Mouse (Mus musculus) forebrain, embryonic 10.5 days (tissue): ENCODE results near the gene Itga1. TPM values are rescaled to one million over a fixed set of nuclear protein-coding genes. Genes with fewer than 3 reads are reported as not detected.
A peak's percentile ranks its signal among the peaks of the same experiment; 100 is the strongest.

Experiments used
- DNase-seq: peaks from one replicate; pipeline ENCODE4 v3.0.0-alpha.2; 2017; ENCODE audit warnings: low spot score; ENCODE audit errors: extremely low spot score
- H3K27ac ChIP-seq: fragments of 300-500 bp; sonication (generic); 2 replicates; pipeline ENCODE4 v1.5.1; 2016; ENCODE audit warnings: mild to moderate bottlenecking
- H3K27me3 ChIP-seq: fragments of 300-500 bp; sonication (generic); 2 replicates; pipeline ENCODE4 v1.6.1; 2016; ENCODE audit warnings: mild to moderate bottlenecking; ENCODE audit not compliant: poor library complexity, severe bottlenecking
- H3K36me3 ChIP-seq: fragments of 300-500 bp; sonication (generic); replicated peaks from 2 replicates; pipeline ENCODE4 v1.6.1; 2016; ENCODE audit warnings: mild to moderate bottlenecking, moderate library complexity
- H3K4me1 ChIP-seq: fragments of 300-500 bp; sonication (generic); 2 replicates; pipeline ENCODE4 v1.6.1; 2016
- H3K4me3 ChIP-seq: fragments of 300-500 bp; sonication (generic); 2 replicates; pipeline ENCODE4 v1.5.1; 2016; ENCODE audit warnings: mild to moderate bottlenecking, moderate library complexity
- H3K9me3 ChIP-seq: fragments of 300-500 bp; sonication (generic); 2 replicates; pipeline ENCODE4 v1.6.1; 2016; ENCODE audit warnings: mild to moderate bottlenecking, moderate library complexity
- WGBS: fragments of 180-500 bp; shearing (Covaris S2); methylation state at CpG from one replicate; pipeline ENCODE4 v1.1.7; 2016; 5-methylcytosine and 5-hydroxymethylcytosine counted together
- polyA plus RNA-seq: library from polyadenylated mRNA; unstranded; fragments of >200 nt; fragmentation: Nextera tagmentation; extraction: Ambion mirVana; gene quantifications from 2 replicates; pipeline ENCODE4 v1.2.1, GENCODE M21; 2016

Itga1 gene
- polyA plus RNA-seq, 1 experiment from 2014 or later, result 3.8 TPM

DNA sequence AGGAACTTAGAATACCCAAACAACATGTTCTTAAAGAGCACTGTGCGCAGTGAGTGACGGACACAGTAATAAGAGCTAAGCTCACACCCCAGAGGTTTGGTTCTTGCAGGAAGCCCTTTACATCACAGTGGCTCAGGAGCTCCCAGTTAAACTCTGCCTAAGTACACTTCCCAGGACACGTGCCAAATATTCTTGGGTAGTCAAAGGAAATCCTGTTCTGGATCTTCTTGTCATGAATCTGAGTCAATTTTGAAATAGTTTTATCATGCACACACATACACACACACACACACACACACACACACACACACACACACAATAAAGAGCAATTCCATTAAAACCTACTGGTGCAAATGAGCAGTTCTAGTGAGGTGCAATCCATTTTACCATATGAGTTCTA is 30.3 kb downstream of the Itga1 start:
- Histone ChIP-seq H3K4me1 (no peaks in the 10 kb centered on the region), H3K27me3 (no peaks in the 10 kb centered on the region), H3K9me3 (no peaks in the 10 kb centered on the region), H3K27ac (no peak overlapping the region), H3K36me3 (no peaks in the 10 kb centered on the region), H3K4me3 (no peak overlapping the region)
- 87% methylated on average over 3 of the region's 3 CpGs for WGBS
- no peak for DNase-seq

DNA sequence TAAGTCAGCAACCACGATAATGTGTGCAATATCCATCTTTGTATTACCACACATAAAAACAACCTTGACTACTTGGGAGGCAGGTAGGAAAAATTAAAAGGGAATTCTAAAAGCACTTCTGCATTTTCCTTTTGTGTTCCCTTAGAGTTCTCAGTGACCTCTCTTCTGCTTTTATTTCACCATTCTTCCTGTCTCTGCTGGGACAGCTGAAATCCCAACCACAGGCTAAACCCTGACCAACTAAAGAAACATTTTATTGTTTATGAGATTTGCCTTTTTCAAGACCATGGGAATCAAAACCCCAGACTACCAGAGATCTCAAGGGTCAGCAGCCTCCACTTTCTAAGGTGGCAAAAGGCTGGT is 33.8 kb downstream of the Itga1 start:
- DNase-seq, result no peak
- no peaks in the 10 kb centered on the region for H3K9me3 ChIP-seq
- no peaks in the 10 kb centered on the region for H3K27me3 ChIP-seq
- WGBS, result 92% methylated on average over 1 of the region's 1 CpGs
- H3K4me3 ChIP-seq, result no peak overlapping the region
- no peaks in the 10 kb centered on the region for H3K36me3 ChIP-seq
- H3K4me1 ChIP-seq, result no peaks in the 10 kb centered on the region
- no peak overlapping the region for H3K27ac ChIP-seq

GRCm38 (mm10) chr13:115067324-115067967 is 34.3 kb downstream of the Itga1 start:
- Histone ChIP-seq H3K27me3 (no peaks in the 10 kb centered on the region), H3K9me3 (no peaks in the 10 kb centered on the region), H3K36me3 (no peaks in the 10 kb centered on the region), H3K4me1 (no peaks in the 10 kb centered on the region), H3K27ac (no peak overlapping the region), H3K4me3 (no peak overlapping the region)
- DNase-seq, result no peak
- WGBS, result 92% methylated on average over 4 of the region's 4 CpGs

DNA sequence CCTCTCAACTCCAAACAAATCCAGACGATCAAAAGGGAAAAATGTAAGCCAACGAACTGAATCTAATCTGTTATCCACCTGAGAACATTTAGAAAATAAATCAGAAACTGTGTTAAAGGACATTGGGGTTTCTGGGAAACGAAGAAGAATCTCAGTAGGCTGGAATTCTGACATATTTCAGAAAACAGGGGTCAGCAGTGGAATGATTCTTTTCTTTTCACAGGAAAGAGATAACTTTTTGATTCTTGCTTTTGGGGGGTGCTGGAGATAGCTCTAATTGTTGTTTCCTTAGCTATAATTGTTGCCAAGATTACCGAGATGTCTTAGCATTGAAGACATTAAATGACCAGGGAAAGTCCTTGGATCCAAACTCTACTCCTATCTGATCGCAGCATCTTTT is 44.2 kb downstream of the Itga1 start:
- 83% methylated on average over 5 of the region's 5 CpGs for WGBS
- H3K4me1 ChIP-seq, result peaks cover 14% of the 10 kb centered on the region
- no peak for DNase-seq
- no peak overlapping the region for H3K4me3 ChIP-seq
- H3K27me3 ChIP-seq, result no peaks in the 10 kb centered on the region
- no peak overlapping the region for H3K27ac ChIP-seq
- H3K9me3 ChIP-seq, result no peaks in the 10 kb centered on the region
- H3K36me3 ChIP-seq, result no peaks in the 10 kb centered on the region

GRCm38 (mm10) chr13:115054783-115055182 is 47.0 kb downstream of the Itga1 start:
- Histone ChIP-seq H3K4me3 (no peak overlapping the region), H3K36me3 (no peaks in the 10 kb centered on the region)
- DNase-seq, result no peak

DNA sequence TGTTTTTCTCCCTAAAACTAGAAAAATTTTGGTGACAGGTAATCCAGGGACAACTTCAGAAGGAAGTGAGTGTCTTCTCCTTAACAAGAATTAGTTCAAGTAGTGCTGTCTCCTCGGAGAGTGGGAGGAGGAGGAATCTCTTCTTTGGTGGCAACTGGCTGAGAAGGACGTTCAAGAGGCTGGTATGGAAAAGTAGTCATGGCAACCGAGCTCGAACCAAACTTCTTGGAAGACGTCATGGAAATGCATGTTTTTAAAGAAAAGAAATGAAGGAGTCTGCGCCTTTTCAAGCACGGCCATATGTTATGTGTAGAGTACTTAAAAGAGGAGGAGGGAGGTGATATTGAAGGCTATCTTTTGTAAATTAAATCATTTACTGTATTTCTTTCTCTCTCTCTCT is 49.2 kb downstream of the Itga1 start:
- no peaks in the 10 kb centered on the region for H3K9me3 ChIP-seq
- H3K27ac ChIP-seq, result no peak overlapping the region
- WGBS, result 84% methylated on average over 7 of the region's 7 CpGs
- H3K27me3 ChIP-seq, result no peaks in the 10 kb centered on the region
- no peak overlapping the region for H3K4me3 ChIP-seq
- no peaks in the 10 kb centered on the region for H3K36me3 ChIP-seq
- no peak for DNase-seq
- H3K4me1 ChIP-seq, result peaks cover 14% of the 10 kb centered on the region

More at GRCm38 (mm10) chr13:115054783-115055182, 47.0 kb downstream of the Itga1 start:
- WGBS, result 44% methylated on average over 9 of the region's 9 CpGs
- no peaks in the 10 kb centered on the region for H3K9me3 ChIP-seq
- peak overlapping the region; percentile 40; the same call in 1 of the 2 replicates for H3K27ac ChIP-seq
- H3K27me3 ChIP-seq, result no peaks in the 10 kb centered on the region
- peaks cover 14% of the 10 kb centered on the region for H3K4me1 ChIP-seq

DNA sequence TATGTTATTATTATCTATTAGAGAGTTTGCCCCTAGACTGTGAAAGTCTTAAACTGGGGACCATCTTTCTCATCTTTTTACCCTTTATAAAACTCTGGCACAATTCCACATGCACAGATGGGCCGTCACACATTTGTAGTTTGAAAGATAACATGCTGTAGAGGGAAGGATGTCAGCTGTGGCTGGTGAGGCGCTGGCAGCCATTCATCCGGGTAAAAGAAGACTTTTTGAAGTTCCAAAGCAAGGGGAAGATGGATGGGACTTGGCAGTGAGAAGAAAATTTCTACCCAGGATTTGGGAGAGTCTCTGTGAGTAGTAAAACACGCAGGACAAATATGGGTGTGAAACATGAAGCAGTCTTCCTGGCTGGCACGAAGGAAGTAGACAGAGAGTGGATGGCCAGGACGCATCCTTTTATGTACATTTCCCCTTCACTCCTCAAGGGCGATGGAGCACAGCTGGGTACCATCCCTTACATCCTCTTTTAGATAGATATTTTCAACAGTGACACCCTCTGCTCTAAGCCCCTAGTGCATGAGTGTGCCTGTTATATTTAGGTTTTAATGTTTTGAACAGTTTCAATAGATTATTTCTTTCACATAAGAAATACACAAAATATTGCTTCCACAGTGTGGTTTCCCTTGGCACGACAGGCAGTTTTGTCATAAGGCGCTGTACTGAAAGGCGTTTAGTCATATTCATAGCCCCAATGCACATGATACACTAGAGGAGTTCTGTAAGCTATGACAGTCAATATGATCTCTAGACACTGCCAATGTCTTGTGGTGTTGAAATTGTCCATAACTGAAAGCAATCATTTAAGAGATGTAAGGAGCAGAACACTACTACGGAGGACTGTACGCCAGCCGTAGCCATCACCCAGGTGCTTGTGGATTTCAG is 50.9 kb downstream of the Itga1 start:
- peaks cover 14% of the 10 kb centered on the region for H3K4me1 ChIP-seq
- H3K36me3 ChIP-seq, result no peaks in the 10 kb centered on the region
- H3K27me3 ChIP-seq, result no peaks in the 10 kb centered on the region
- no peak overlapping the region for H3K27ac ChIP-seq
- no peaks in the 10 kb centered on the region for H3K9me3 ChIP-seq
- DNase-seq, result no peak
- 89% methylated on average over 13 of the region's 13 CpGs for WGBS
- H3K4me3 ChIP-seq, result no peak overlapping the region

GRCm38 (mm10) chr13:115042652-115043051 is 59.1 kb downstream of the Itga1 start:
- no peaks in the 10 kb centered on the region for H3K36me3 ChIP-seq
- no peak for DNase-seq
- H3K4me3 ChIP-seq, result no peak overlapping the region
- no peaks in the 10 kb centered on the region for H3K4me1 ChIP-seq
- no peak overlapping the region for H3K27ac ChIP-seq
- H3K27me3 ChIP-seq, result no peaks in the 10 kb centered on the region
- 68% methylated on average over 2 of the region's 2 CpGs for whole genome bisulfite sequencing
- no peaks in the 10 kb centered on the region for H3K9me3 ChIP-seq

DNA sequence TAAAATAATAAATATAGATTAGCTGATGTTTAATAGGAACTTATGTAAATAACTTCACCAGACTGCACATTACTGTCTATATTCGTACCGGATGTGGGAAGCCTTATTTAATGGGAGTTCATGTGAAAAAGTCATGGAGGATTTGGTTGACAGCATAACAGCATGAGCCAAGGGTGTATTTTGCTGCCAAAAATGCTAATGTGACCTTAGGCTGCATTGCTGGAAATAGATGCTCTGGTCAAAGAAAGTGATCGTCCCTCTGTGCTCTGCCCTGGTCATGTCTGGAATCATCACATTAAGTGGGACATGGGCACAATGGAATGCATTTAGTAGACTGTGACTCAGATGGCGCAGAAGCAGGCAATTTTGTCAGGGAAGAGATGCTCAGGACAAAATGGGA is 64.5 kb downstream of the Itga1 start:
- no peaks in the 10 kb centered on the region for H3K4me1 ChIP-seq
- no peak overlapping the region for H3K27ac ChIP-seq
- DNase-seq, result no peak
- H3K27me3 ChIP-seq, result no peaks in the 10 kb centered on the region
- H3K9me3 ChIP-seq, result no peaks in the 10 kb centered on the region
- no peaks in the 10 kb centered on the region for H3K36me3 ChIP-seq
- H3K4me3 ChIP-seq, result no peak overlapping the region
- WGBS, result 89% methylated on average over 4 of the region's 4 CpGs

DNA sequence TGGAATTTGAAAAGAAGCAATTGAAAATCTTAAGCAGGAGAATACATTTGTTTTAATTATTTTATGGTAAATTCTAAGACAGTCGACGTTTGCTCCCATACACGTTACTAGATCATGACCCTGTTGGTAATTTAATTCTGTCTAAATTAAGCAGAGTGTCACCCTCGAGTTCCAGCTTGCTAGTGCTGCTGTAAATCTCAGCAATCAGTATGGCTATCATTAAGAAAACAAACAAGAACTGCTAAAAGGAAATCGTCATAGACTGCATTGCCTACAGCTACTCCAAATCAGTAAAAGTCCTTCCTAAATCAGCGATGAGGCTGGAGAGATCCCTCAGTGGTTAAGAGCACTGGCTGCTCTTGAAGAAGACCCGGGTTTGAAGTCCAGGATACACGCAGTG is 66.4 kb downstream of the Itga1 start:
- no peaks in the 10 kb centered on the region for H3K4me1 ChIP-seq
- no peak overlapping the region for H3K27ac ChIP-seq
- no peak overlapping the region for H3K4me3 ChIP-seq
- no peaks in the 10 kb centered on the region for H3K9me3 ChIP-seq
- no peaks in the 10 kb centered on the region for H3K36me3 ChIP-seq
- WGBS, result 80% methylated on average over 8 of the region's 8 CpGs
- no peaks in the 10 kb centered on the region for H3K27me3 ChIP-seq
- no peak for DNase-seq

DNA sequence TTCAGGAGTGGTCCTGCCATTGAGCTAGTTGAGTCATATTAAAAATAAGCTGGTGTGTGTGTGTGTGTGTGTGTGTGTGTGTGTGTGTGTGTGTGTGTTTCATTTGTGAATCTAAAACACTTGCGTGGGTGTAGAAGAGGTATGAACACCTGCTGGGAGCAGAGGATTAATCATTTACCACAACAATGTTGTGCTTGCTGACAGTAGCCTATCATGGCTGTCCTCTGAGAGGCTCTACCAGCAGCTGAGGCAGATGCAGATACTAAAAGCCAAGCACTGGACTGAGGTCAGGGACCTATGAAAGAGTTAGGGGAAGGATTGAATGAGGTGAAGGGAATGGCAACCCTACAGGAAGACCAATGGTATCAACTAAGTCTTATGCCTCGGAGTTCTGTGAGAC is 68.6 kb downstream of the Itga1 start:
- no peaks in the 10 kb centered on the region for H3K4me1 ChIP-seq
- no peak overlapping the region for H3K4me3 ChIP-seq
- no peaks in the 10 kb centered on the region for H3K36me3 ChIP-seq
- H3K27me3 ChIP-seq, result no peaks in the 10 kb centered on the region
- WGBS, result 80% methylated on average over 2 of the region's 2 CpGs
- no peak overlapping the region for H3K27ac ChIP-seq
- no peak for DNase-seq
- H3K9me3 ChIP-seq, result no peaks in the 10 kb centered on the region

GRCm38 (mm10) chr13:115031177-115032000 is 70.4 kb downstream of the Itga1 start:
- Histone ChIP-seq H3K9me3 (no peaks in the 10 kb centered on the region), H3K36me3 (no peaks in the 10 kb centered on the region), H3K4me1 (no peaks in the 10 kb centered on the region), H3K27ac (no peak overlapping the region), H3K27me3 (no peaks in the 10 kb centered on the region), H3K4me3 (no peak overlapping the region)
- no peak for DNase-seq
- WGBS, result 91% methylated on average over 17 of the region's 17 CpGs

DNA sequence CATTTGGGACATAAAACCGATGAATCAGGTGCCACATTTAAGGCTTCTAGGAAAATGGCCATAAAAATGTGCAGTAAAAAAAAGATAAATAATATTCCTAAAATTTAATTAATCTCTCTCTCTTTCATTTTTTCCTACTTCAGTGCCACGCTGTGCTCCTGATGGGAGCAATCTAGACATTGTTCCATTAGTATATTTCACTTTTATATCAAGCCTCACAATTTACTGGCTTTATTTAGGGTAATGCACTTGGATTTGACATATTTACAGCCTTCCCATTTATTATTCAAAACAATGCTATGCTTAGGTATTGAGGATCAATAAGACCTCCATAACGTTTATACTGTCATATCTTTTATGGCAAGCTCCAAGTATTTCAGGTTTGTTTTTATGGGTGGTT is 76.4 kb downstream of the Itga1 start:
- no peaks in the 10 kb centered on the region for H3K4me1 ChIP-seq
- WGBS, result 89% methylated on average over 3 of the region's 3 CpGs
- no peak for DNase-seq
- H3K27ac ChIP-seq, result no peak overlapping the region
- H3K4me3 ChIP-seq, result no peak overlapping the region
- no peaks in the 10 kb centered on the region for H3K9me3 ChIP-seq
- no peaks in the 10 kb centered on the region for H3K27me3 ChIP-seq
- no peaks in the 10 kb centered on the region for H3K36me3 ChIP-seq
